Mouse (Mus musculus): ENCODE measurements around the gene Fhad1. TPM values are rescaled to one million over a fixed set of nuclear protein-coding genes. Genes with fewer than 3 reads are reported as not detected.
"Not testable (repeated sequence)": the region's sequence is repeated elsewhere in the genome, so short reads cannot be mapped to it uniquely, and the experiment has no call there.

Gene Fhad1
- polyA plus RNA-seq, 1 experiment from 2014 or later, result 9.0 TPM

- Histone ChIP-seq H3K4me2 (replicated peaks) (no peak overlapping the region), H3K36me3 (no peaks in the 10 kb centered on the region), H3K27me3 (no peaks in the 10 kb centered on the region), H3K27ac (replicated peaks) (no peak overlapping the region), H3K9ac (no peak overlapping the region), H3K4me3 (replicated peaks) (no peak overlapping the region), H3K9me3 (replicated peaks) (no peaks in the 10 kb centered on the region), H3K4me1 (peaks cover 7% of the 10 kb centered on the region)
- ATAC-seq (ENCODE audit: insufficient number of reproducible peaks, low FRiP score, low TSS enrichment, low read depth), result no peak
- 76% methylated on average over 3 of the region's 3 CpGs for WGBS
These were observed 18.0 kb downstream of the Fhad1 start for GRCm38 (mm10) chr4:141996880-141997279.

DNA sequence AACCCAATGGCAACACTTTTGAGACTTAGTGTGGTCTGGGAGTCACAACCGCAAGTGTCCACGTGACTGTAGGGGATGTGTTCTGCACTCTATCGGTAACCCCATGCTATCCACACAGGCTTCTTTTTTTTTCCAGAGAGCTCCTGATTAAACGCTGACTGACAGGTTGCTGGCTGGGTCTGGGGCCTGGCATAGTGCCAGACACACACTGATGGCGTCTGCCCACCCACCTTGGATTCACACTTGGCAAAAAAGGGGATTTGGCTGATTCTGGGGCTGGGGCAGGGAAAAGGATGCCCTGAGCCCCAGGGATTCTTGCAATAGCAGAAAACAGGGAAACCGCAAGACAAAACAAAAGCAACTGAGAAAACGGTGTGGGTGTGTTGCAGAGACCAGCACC is 18.8 kb downstream of the Fhad1 start:
- no peaks in the 10 kb centered on the region for H3K36me3 ChIP-seq
- peaks cover 7% of the 10 kb centered on the region for H3K4me1 ChIP-seq
- no peak overlapping the region for H3K9ac ChIP-seq
- no peak overlapping the region for H3K4me3 ChIP-seq (replicated peaks)
- 64% methylated on average over 7 of the region's 7 CpGs for whole genome bisulfite sequencing
- no peak overlapping the region for H3K27ac ChIP-seq (replicated peaks)
- no peaks in the 10 kb centered on the region for H3K27me3 ChIP-seq
- ATAC-seq (ENCODE audit: insufficient number of reproducible peaks, low FRiP score, low TSS enrichment, low read depth), result no peak
- H3K4me2 ChIP-seq (replicated peaks), result no peak overlapping the region
- no peaks in the 10 kb centered on the region for H3K9me3 ChIP-seq (replicated peaks)

DNA sequence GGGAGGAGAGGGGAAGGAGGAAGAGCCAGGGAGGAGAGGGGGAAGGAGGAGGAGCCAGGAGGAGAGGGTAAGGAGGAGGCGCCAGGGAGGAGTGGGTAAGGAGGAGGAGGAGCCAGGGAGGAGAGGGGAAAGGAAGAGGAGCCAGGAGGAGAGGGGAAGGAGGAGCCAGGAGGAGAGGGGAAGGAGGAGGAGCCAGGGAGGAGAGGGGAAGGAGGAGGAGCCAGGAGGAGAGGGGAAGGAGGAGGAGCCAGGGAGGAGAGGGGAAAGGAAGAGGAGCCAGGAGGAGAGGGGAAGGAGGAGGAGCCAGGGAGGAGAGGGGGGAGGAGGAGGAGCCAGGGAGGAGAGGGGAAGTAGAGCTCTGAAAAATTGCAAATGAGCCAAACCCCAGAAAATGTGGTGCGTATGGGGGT is 20.8 kb downstream of the Fhad1 start:
- not testable (repeated sequence) for H3K36me3 ChIP-seq; H3K27ac ChIP-seq (replicated peaks); H3K4me3 ChIP-seq (replicated peaks); H3K4me1 ChIP-seq; H3K4me2 ChIP-seq (replicated peaks); H3K9me3 ChIP-seq (replicated peaks); H3K9ac ChIP-seq; ATAC-seq (ENCODE audit: insufficient number of reproducible peaks, low FRiP score, low TSS enrichment, low read depth); H3K27me3 ChIP-seq
- 52% methylated on average over 2 of the region's 2 CpGs for WGBS

- Histone ChIP-seq H3K4me1 (peaks cover 5% of the 10 kb centered on the region), H3K9me3 (replicated peaks) (no peaks in the 10 kb centered on the region), H3K4me3 (replicated peaks) (no peak overlapping the region), H3K36me3 (no peaks in the 10 kb centered on the region), H3K4me2 (replicated peaks) (no peak overlapping the region), H3K27me3 (no peaks in the 10 kb centered on the region), H3K9ac (no peak overlapping the region), H3K27ac (replicated peaks) (no peak overlapping the region)
- ATAC-seq (ENCODE audit: insufficient number of reproducible peaks, low FRiP score, low TSS enrichment, low read depth), result no peak
- WGBS, result 67% methylated on average over 5 of the region's 5 CpGs
These were observed 21.4 kb downstream of the Fhad1 start for GRCm38 (mm10) chr4:141993347-141994061.

DNA sequence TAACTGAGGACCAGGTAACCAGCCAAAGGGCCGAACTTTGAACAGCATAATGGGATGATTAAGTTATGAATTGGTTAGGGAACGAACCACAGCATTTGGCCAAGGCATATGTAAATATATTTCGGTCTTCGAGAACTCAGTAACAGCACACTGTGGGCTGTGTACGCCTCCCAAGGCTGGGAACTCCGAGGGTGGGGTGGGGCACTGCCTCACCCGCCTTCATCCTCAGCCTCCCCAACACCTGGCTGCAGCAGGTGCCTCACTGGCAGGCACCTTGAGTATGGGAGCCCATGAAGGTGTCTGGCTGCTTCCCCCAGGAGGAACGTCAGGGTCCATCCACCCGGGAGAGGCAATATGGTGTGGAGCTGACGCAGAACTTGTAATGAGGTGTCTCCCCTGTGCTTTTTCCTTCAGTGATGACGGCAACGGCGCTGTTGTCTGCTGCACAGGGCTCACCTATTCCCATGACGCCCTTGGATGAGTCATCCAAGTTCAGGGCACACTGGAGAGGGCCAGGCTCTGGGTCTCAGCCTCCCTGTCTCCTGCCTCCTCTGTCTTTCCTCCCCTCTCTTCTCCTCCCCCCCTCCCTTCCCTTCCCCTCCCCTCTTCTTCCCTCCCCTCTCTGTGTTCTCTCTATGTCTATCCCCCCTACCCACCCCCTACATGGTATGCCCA is 22.2 kb downstream of the Fhad1 start:
- Histone ChIP-seq H3K27ac (replicated peaks) (no peak overlapping the region), H3K9me3 (replicated peaks) (no peaks in the 10 kb centered on the region), H3K4me3 (replicated peaks) (no peak overlapping the region), H3K4me1 (no peaks in the 10 kb centered on the region), H3K36me3 (no peaks in the 10 kb centered on the region), H3K9ac (no peak overlapping the region), H3K27me3 (no peaks in the 10 kb centered on the region), H3K4me2 (replicated peaks) (no peak overlapping the region)
- no peak for ATAC-seq (ENCODE audit: insufficient number of reproducible peaks, low FRiP score, low TSS enrichment, low read depth)
- WGBS, result 68% methylated on average over 14 of the region's 14 CpGs

DNA sequence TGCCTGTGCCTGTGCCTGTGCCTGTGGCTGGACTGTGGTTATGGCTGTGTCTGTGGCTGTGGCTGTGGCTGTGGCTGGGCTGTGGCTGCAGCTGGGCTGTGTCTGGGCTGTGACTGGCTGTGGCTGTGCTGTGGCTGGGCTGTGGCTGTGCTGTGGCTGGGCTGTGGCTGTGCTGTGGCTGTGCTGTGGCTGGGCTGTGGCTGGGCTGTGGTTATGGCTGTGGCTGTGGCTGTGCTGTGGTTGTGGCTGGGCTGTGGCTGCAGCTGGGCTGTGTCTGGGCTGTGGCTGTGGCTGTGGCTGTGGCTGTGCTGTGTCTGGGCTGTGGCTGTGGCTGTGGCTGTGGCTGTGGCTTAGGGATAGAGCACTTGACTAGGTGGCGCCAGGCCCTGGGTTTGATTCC is 26.7 kb downstream of the Fhad1 start:
- Histone ChIP-seq H3K4me1 (no peaks in the 10 kb centered on the region), H3K9me3 (replicated peaks) (no peaks in the 10 kb centered on the region), H3K27ac (replicated peaks) (no peak overlapping the region), H3K4me3 (replicated peaks) (no peak overlapping the region), H3K4me2 (replicated peaks) (no peak overlapping the region), H3K27me3 (no peaks in the 10 kb centered on the region), H3K36me3 (no peaks in the 10 kb centered on the region), H3K9ac (no peak overlapping the region)
- 68% methylated on average over 1 of the region's 1 CpGs for WGBS
- ATAC-seq (ENCODE audit: insufficient number of reproducible peaks, low FRiP score, low TSS enrichment, low read depth), result no peak

- Histone ChIP-seq H3K9me3 (replicated peaks) (no peaks in the 10 kb centered on the region), H3K36me3 (no peaks in the 10 kb centered on the region), H3K4me1 (no peaks in the 10 kb centered on the region), H3K27me3 (no peaks in the 10 kb centered on the region), H3K9ac (no peak overlapping the region), H3K4me3 (replicated peaks) (no peak overlapping the region), H3K4me2 (replicated peaks) (no peak overlapping the region), H3K27ac (replicated peaks) (no peak overlapping the region)
- no peak for ATAC-seq (ENCODE audit: insufficient number of reproducible peaks, low FRiP score, low TSS enrichment, low read depth)
- 62% methylated on average over 3 of the region's 3 CpGs for WGBS
These were observed 31.2 kb downstream of the Fhad1 start for GRCm38 (mm10) chr4:141983689-141984088.

GRCm38 (mm10) chr4:141981475-141981874 is 33.4 kb downstream of the Fhad1 start:
- no peaks in the 10 kb centered on the region for H3K27me3 ChIP-seq
- H3K4me2 ChIP-seq (replicated peaks), result no peak overlapping the region
- no peak overlapping the region for H3K9ac ChIP-seq
- no peak for ATAC-seq (ENCODE audit: insufficient number of reproducible peaks, low FRiP score, low TSS enrichment, low read depth)
- H3K36me3 ChIP-seq, result no peaks in the 10 kb centered on the region
- WGBS, result 68% methylated on average over 3 of the region's 3 CpGs
- H3K9me3 ChIP-seq (replicated peaks), result no peaks in the 10 kb centered on the region
- no peak overlapping the region for H3K4me3 ChIP-seq (replicated peaks)
- H3K27ac ChIP-seq (replicated peaks), result no peak overlapping the region
- no peaks in the 10 kb centered on the region for H3K4me1 ChIP-seq

GRCm38 (mm10) chr4:141978582-141978981 is 36.3 kb downstream of the Fhad1 start:
- WGBS, result 62% methylated on average over 11 of the region's 11 CpGs
- no peak overlapping the region for H3K27ac ChIP-seq (replicated peaks)
- no peaks in the 10 kb centered on the region for H3K4me1 ChIP-seq
- no peaks in the 10 kb centered on the region for H3K27me3 ChIP-seq
- H3K9me3 ChIP-seq (replicated peaks), result no peaks in the 10 kb centered on the region
- no peaks in the 10 kb centered on the region for H3K36me3 ChIP-seq
- H3K4me3 ChIP-seq (replicated peaks), result no peak overlapping the region
- H3K4me2 ChIP-seq (replicated peaks), result no peak overlapping the region
- H3K9ac ChIP-seq, result no peak overlapping the region
- no peak for ATAC-seq (ENCODE audit: insufficient number of reproducible peaks, low FRiP score, low TSS enrichment, low read depth)

- Histone ChIP-seq H3K4me3 (replicated peaks) (no peak overlapping the region), H3K4me2 (replicated peaks) (no peak overlapping the region), H3K27ac (replicated peaks) (no peak overlapping the region), H3K9ac (no peak overlapping the region), H3K9me3 (replicated peaks) (no peaks in the 10 kb centered on the region), H3K4me1 (no peaks in the 10 kb centered on the region), H3K36me3 (no peaks in the 10 kb centered on the region), H3K27me3 (no peaks in the 10 kb centered on the region)
- no peak for ATAC-seq (ENCODE audit: insufficient number of reproducible peaks, low FRiP score, low TSS enrichment, low read depth)
- WGBS, result 46% methylated on average over 9 of the region's 9 CpGs
These were observed 37.5 kb downstream of the Fhad1 start for GRCm38 (mm10) chr4:141977346-141977745.

GRCm38 (mm10) chr4:141976163-141976562 is 38.7 kb downstream of the Fhad1 start:
- H3K9ac ChIP-seq, result no peak overlapping the region
- no peak overlapping the region for H3K27ac ChIP-seq (replicated peaks)
- H3K36me3 ChIP-seq, result no peaks in the 10 kb centered on the region
- ATAC-seq (ENCODE audit: insufficient number of reproducible peaks, low FRiP score, low TSS enrichment, low read depth), result no peak
- H3K4me3 ChIP-seq (replicated peaks), result no peak overlapping the region
- no peak overlapping the region for H3K4me2 ChIP-seq (replicated peaks)
- H3K27me3 ChIP-seq, result no peaks in the 10 kb centered on the region
- H3K9me3 ChIP-seq (replicated peaks), result peaks cover 5% of the 10 kb centered on the region; the same call in 1 of the 2 replicates
- 37% methylated on average over 4 of the region's 4 CpGs for WGBS
- H3K4me1 ChIP-seq, result no peaks in the 10 kb centered on the region

GRCm38 (mm10) chr4:141964575-141964974 is 50.3 kb downstream of the Fhad1 start:
- Histone ChIP-seq H3K4me3 (replicated peaks) (no peak overlapping the region), H3K27me3 (no peaks in the 10 kb centered on the region), H3K36me3 (no peaks in the 10 kb centered on the region), H3K4me2 (replicated peaks) (no peak overlapping the region), H3K9ac (no peak overlapping the region), H3K9me3 (replicated peaks) (no peaks in the 10 kb centered on the region), H3K27ac (replicated peaks) (no peak overlapping the region), H3K4me1 (0 out of 2 replicates have a peak, but pooled peaks cover 11% of the 10 kb centered on the region)
- 20% methylated on average over 6 of the region's 6 CpGs for whole genome bisulfite sequencing
- ATAC-seq (ENCODE audit: insufficient number of reproducible peaks, low FRiP score, low TSS enrichment, low read depth), result no peak

Measured in embryonic facial prominence, embryonic 15.5 days (tissue).